Mouse (Mus musculus) megakaryocyte progenitor cell, adult 5-6 weeks (primary cell): ENCODE measurements around the gene Taz. TPM values are rescaled to one million over a fixed set of nuclear protein-coding genes. Genes with fewer than 3 reads are reported as not detected.

Experiments used
- ATAC-seq: replicated peaks from 2 replicates; pipeline ENCODE4 v1.8.0; 2016; ENCODE audit warnings: mild to moderate bottlenecking, moderate TSS enrichment, inconsistent platforms; ENCODE audit not compliant: poor library complexity
- total RNA-seq, 2 experiments: library from RNA; stranded (forward) in 1 of 2; stranded (reverse) in 1 of 2; fragments of 157-497, 149-512 nt in 1 of 2; fragments of 200-1000 nt in 1 of 2; gene quantifications; 2 replicates each; pipeline versions ENCODE4 v1.2.3 to v1.2.4; 2015 to 2017

Gene Taz
- 44.5 and 53.5 TPM in 2 replicates for total RNA-seq (2015)
- total RNA-seq (2017): 25.8 and 31.0 TPM in 2 replicates

DNA sequence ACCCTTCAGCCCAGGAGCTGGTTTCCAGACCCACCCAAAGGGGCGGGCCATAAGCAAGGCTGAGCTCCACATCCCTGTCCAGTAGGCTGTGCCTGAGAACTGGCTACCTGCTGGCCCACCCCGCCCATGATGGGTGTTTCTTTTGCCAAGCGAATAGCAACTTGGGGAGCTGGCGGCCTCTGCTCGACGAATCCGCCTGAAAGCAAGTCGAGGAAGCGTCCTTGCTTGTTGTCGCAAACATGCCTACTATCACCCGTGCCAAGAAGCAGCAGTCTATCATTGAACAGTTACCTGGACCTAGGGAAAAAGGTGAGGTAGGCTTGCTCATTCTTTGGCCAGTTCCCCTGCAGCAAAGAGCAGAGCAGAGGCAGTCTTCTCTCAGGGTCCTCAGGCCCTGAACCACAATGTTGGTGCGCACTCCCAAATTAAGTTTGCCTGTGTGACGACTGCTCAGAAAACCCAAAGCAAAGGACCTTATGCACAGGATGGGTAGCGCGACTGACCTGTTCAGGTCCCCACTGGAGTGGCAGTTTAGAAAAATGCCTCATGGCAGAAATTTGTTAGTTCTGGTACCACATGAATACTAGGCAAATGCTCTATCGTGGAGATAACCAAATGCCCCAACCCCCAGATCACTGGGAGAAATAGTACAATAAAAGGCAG, at the start of gene Taz, which contains the start of gene Dnase1l1:
Gene Taz, plus strand, starts transcription at position 181 of the 663 bp plus-strand sequence.
Gene Dnase1l1, minus strand, starts transcription at position 606 of the 663 bp plus-strand sequence.
- peak; percentile 83 for ATAC-seq

- no peak for ATAC-seq
These were observed 48.5 kb upstream of the Taz start for GRCm38 (mm10) chrX:74233196-74233595.

- ATAC-seq: no peak
These were observed 41.4 kb upstream of the Taz start for GRCm38 (mm10) chrX:74240332-74240731.

DNA sequence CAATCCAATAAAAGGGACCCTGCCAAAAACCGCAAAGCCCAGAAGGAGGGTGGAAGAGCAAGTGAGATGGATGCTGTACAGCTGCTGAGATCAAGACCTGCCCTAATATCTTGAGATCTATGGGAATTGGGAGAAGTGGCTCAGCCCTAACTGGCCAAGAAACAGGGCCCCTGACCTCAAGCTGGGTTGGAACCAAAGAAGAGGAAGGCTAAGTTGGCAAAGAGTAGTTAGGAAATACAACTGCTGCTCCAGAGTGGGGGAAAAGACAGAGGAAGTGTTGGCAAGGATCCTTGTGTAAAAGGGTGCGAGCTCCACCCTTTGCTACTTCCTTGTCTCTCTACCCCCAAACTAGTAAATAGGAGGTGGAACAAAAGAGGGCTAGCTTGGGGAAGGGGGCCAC, 38.3 kb upstream of the Taz start:
- ATAC-seq: peak; percentile 22

DNA sequence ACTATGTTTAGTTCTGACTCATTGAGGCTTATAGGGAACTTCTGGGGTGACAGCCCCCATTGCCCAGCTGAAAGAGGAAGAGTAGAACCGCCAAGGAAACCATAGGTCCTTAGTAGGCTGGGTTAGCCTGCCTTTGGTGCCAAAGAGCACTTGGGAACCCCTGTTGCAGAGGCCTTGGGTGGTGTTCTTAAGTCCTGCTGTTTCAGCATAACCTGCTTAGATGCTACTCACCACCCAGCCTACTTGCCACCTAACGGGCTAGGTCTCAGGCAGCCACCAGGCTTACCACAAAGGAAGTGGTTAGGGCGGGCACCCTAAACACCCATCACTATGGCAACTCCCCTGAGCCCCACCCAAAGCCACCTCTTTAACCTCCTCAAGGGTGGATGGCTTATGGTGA, 37.9 kb upstream of the Taz start:
- peak; percentile 67 for ATAC-seq

GRCm38 (mm10) chrX:74244614-74245083, 37.1 kb upstream of the Taz start:
- 0 out of 2 replicates have a peak, but pooled peaks have one; percentile 7 for ATAC-seq

DNA sequence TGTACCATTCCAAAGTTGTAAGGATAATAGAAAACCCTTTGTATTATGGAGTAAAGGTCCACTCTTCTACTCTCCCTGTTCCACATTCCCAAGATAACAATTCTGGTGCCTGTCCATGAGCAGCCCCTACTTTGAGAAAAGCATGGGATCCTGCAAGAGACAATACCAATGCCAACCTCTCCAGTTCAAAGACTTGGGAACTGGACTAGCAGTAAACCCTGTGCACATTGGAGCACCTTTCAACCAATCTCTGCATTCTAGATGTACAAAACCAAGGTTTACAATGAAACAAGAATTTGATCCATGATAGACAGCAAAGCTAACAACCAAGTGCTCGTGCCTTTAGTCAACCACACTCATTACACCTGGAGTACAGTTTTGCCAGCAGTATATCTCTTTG, 36.6 kb upstream of the Taz start:
- ATAC-seq: no peak

DNA sequence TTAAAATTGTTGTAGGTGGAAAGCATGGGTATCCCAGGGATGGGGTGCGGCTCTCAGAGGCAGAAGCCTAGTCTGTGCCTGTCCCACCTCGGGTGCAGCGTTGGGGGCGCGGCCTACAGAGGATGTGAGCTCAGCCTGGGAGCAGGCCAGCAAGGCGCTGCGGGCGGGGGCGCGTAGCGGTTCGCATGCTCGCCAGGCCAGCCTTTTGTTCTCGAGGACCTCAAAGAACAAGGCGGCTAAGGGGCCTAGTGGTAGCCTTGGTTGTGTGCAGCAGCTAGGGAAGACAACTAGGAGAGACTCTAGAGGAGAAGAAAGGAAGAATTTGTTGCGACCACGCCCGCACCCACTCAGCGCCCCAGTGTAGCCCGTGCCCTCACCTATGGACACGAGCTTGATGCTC, 36.0 kb upstream of the Taz start:
- peak; percentile 40 for ATAC-seq

- ATAC-seq: peak; percentile 64
These were observed 35.5 kb upstream of the Taz start for GRCm38 (mm10) chrX:74246213-74246681.

DNA sequence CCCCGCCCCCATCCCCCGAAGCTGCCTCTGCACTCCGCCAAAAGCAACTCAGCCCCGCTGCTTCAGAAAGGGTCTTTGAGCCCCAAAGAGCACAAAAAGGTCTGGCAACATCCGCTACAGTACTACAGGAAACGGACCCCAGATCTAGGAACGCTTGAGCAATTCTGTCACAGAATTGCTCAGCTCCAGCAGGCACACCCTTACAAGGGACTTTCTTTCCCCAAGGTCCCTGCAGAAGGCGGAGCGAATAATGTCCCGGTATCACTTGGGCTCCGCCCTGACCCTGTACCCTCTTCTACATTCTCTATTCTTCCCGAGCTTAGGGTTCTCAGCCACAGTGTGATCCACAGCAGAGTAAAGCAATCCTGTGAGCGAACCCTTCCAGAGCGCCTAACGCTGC, 35.0 kb upstream of the Taz start:
- ATAC-seq: 0 out of 2 replicates have a peak, but pooled peaks have one; percentile 2

DNA sequence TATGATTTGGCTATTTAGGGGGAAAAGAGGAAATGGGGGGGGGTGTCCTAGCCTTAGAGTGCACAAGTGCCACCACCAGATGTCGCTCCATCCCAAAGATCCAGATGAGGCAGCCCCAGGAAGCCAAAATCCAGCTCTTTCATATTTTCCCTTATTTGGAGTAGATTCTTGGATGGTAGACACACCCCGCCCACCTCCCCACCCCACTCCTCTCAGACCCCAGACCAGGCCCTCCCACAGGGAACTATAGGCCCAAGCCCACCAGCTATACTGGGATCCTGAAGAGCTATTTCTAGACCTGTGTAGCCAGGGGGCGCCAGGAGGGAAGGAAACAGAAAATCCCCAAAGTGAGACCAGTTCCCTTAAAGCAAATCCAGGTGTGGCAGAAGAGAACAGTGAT, 33.1 kb upstream of the Taz start:
- ATAC-seq: no peak

DNA sequence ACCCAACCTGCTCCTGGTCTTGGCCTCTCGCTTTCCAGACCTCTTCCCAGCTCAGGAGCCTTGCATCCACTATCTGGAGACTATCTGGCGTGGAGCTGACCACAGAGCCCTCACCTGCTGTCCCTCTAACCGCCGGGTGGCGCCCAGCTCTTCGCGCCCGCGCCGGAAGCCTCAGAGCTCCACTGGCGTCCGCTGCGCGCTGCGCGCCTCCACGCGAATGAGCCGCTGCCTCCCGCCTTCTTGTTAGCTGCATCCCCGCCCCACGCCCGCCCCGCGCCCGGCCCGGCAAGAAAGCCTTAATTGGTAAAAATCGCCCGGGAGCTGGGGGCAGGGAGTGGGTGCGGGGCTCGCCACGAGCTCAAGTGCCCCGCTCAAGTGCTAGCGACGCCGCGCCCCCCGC, 32.1 kb upstream of the Taz start, which contains the start of gene Flna:
Gene Flna, minus strand, starts transcription at position 206 of the 400 bp plus-strand sequence.
- ATAC-seq: no peak

GRCm38 (mm10) chrX:74254153-74254887, 27.4 kb upstream of the Taz start, which contains the start of gene Emd:
Gene Emd (plus strand): TSS chrX:74254687.
- ATAC-seq: peak; percentile 96

GRCm38 (mm10) chrX:74254888-74255565, 26.7 kb upstream of the Taz start:
- ATAC-seq: peak; percentile 21

- ATAC-seq: no peak
These were observed 24.0 kb upstream of the Taz start for GRCm38 (mm10) chrX:74257746-74258145.

DNA sequence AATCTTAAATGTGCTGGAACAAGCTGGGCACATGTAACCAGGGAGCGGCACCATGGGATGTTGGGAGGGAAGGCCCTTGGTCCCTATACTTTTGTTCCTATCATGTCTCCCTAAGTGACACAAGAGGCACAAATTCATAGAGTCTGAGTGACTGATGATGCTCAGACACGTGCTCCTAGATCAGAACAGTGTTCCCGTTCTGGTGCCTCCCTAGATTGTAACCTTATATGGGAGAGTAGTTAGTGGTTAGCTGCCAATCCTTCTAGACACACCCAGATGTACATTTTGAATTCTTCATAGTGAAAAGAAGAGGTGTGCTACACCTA, 12.0 kb upstream of the Taz start:
- peak; percentile 4; the same call in 1 of the 2 replicates for ATAC-seq

- ATAC-seq: peak; percentile 82
These were observed 11.4 kb upstream of the Taz start, which contains the start of gene Rpl10 for GRCm38 (mm10) chrX:74270062-74270901. Gene Rpl10 (plus strand): TSS chrX:74270812.

DNA sequence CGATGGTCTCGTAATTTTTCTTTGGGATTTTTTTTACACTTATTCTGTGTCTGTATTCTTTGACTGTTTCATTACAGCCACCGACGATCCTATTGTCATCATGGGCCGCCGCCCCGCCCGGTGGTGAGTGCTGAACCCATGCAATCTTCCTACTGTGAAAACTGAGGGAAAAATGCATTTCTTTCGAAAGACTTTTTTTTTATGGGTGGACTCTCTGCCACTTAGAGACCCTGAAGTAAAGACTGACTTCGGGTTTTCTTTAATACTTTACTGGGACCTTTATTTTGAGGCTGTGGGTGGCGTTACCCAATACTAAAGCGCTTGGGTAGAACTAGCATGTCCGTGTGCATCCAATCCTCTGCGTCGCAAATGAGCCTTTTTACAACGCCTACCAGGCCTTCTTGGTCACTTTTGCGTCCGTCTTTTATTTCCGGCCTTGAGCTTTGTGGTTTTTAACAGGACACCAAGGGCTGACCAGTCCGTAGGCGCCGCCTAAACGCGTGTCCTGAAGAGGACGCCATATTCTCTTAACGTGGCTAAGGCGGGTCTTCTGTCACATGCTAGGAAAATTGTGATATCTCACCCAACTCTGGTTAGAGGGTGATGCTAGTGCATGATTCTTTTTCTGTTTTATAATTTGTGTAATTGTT, 10.7 kb upstream of the Taz start:
- peak; percentile 7 for ATAC-seq

DNA sequence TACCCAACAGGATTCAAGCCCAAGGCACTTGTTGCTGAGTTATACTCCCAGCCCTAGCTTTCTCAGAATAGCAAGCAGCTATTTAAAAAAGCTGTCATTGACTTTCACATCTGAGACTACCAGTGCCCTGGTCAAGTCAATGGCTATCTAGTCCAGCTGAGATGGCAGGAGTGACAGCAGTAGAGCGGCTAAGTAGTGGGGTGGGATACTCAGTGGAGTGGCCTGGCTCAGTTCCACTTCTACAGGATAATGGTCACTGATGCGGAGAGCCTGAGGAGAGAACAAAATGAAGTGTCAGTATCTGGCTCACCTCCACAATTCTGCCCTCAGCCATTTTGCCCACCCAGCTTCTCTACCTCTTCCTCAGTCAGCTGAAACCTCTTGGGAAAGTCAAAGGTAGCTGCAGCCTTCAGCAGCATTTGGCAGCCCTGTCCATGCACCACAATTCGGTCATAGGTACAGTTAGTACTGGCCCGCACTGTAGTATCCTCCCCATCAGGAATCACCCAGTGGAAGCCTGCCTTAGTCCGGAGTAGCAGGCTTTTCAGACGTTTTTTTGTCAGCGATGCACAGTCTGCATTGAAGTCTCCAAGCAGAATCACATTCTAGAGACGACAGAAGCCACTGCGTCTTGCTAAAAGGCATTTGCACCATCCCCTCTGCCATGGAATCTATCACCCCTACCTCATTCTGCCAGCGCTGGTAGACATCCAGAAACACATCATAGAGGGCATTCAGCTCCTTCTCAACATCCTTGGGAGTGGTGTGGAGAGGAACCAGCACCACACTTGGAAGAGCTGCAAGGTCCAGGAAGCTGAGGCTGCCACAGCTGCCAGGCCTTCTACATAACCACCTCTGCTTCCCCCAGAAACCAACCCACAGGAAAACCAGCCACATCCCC, 8.0 kb upstream of the Taz start:
- 0 out of 2 replicates have a peak, but pooled peaks have one; percentile 4 for ATAC-seq
